Mouse (Mus musculus) gonadal fat pad, adult 2 months (tissue): ENCODE measurements around the gene Zdhhc1. TPM values are rescaled to one million over a fixed set of nuclear protein-coding genes. Genes with fewer than 3 reads are reported as not detected.

ENCODE experiments used
- DNase-seq: peaks from one replicate; pipeline ENCODE4 v3.0.0-alpha.2; 2012; ENCODE audit warnings: low read depth
- polyA plus RNA-seq: library from polyadenylated mRNA; depleted of rRNA; stranded (reverse); fragments of >200 nt; gene quantifications from 2 replicates; pipeline ENCODE4 v1.2.3, GENCODE M21; 2012

Gene Zdhhc1
- polyA plus RNA-seq, 1 experiment = 37.2 TPM

DNA sequence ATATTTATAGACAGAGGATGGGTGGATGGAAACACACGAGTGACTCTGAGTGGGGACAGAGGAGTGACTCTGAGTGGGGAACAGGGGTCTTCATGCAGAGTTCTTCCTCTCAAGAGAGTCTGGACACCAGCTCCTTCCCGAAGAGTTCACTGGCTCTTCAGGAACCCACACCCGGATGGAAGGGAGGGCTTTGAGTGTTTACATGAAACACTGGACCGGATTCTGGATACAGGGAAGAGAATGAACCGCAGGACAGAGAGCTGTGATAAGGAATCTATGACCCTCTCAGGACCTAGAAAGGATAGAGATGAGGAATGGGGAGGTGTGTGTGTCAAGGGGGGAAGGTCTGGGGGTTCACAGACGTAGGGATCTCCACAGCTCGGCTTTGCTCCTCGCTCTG, 20.6 kb upstream of the Zdhhc1 start:
- DNase-seq = no peak

DNA sequence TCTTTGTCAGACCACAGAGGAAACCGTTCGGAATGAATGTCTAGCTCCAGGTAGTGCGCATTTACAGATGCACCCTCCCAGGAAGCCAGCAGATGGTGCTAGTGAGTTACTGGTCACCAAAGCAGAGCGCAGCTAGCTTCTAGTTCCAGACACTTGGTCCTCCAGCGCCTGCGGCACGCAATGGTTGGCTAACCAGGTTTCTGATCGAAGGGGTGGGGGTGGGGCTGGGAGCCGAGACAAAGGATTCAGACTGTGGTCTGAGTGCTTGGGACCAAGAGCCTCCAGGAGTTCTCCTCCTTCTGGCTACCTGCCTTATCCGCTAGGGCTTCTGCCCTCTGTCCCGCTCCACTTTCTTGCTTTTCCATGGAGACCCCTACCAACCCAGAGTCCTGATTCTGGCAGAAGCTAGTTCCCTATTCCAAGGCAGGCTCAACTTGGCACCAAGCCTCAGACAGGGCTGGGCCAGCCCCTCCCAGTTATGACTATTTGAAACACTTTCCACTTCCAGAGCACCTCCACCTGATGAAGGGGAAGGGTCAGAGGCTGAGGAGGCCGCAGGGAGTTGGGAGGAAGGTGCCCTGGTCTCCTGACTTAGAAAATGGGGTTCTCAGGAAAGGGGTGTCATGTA, 19.4 kb upstream of the Zdhhc1 start:
- no peak for DNase-seq

DNA sequence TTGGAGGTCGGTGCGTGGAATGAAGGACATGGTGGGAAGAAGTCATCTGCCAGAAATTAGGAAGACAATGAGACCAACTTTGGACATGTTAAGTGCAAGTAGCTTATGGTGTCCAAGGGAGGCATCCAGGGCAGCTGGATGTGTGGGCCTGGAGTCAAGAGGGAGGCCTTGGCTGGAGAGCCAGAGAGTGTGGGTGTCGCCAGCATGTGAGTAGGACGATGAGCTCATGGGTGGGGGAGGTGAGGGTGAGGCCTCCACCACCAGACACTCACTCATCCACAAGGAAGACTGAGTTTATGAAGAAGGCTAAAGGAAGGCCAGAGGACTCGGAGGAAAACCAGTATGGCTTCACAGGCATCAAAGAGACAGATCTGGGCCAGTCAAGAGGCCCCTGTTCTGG, 18.0 kb upstream of the Zdhhc1 start:
- no peak for DNase-seq

DNA sequence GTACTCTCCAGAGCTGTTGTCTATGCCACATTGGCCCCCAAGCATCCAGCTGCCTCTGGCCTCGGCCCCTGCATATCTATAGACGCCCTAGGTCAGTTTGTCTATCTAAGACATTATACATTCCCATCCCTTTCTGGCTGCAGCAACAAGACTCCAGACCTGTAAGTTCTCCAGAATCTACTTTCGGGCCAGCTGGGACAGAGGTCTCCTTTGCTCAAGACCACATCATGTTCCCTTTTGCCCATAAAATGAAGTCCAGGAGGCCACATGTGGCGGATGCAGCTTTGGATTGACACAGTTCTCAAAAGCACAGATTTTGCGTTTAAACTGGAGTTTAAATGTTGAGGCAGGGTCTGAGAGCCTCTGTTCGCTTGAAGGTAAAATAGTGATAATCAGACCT, 17.5 kb upstream of the Zdhhc1 start:
- DNase-seq = no peak

DNA sequence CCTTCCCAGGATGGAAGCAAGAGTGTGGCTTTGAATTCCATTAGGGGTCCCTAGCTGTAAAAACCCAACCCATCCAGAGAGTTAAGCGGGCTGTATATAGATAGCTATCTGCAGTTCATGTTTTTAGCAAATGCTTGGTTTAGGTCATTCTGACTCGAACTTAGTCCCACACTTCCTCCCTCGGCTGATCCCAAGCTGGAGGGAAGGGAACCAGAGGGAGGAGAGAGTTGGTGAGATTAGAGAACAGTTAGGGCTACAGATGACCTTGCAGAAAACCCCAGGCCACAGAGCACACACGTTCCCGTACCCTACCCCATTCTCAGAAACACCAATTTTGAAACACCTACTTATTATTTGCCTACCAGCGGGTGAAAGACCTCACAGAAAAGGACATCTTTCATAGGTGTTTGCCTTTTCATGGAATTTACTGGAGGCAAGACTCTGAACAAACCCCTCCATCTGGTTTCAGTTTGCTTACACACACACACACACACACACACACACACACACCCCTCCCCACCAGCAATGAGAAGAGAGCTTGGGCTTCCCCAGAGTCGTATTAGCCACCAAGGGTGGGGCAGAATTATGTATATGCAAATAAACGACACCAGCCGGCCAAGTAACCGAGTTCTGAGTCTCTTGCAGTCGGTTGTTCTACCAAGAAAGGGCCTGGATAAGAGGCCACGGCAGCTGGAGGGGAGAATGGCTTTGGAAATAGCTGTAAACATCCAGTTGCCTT, 13.5 kb upstream of the Zdhhc1 start:
- DNase-seq = no peak

DNA sequence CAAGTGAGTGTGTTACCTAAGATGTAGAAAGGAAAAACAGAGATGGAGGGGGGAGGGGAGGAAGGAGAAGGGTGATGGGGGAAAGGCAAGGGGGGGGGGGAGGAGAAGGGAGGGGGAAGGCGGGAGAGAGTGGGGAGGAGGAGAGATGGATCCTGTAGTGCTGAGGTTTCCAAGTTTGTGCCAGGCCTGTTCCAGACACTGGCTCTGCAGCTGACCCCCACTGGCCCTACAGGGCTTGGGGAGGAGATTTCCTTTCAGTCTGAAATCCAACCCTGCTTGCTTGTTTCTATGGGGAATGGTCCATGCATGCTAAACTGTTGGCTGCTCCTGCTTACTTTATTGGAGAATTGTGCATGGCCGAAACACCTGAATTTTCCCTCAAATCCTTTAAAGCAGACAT, 12.1 kb upstream of the Zdhhc1 start:
- DNase-seq = no peak

DNA sequence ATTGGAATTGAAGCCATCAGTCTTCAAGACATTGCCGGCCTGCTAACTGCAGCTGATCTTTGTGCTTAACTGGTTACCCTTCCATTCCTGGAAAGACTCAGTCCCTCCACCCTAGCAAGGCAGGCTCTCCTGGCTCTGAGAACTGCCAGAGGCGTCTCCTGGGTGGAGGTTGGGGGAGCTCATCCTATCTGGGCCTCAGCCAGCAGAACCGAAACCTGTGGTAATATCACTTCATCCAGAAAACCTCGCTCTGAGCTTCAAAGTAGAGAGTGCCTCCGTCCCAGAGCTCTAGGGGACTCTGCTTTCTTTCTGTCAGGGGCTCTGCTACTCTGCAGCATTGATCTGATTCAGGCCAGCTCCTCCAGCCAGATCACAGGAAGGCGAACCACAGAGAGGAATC, 10.3 kb upstream of the Zdhhc1 start:
- DNase-seq = no peak

DNA sequence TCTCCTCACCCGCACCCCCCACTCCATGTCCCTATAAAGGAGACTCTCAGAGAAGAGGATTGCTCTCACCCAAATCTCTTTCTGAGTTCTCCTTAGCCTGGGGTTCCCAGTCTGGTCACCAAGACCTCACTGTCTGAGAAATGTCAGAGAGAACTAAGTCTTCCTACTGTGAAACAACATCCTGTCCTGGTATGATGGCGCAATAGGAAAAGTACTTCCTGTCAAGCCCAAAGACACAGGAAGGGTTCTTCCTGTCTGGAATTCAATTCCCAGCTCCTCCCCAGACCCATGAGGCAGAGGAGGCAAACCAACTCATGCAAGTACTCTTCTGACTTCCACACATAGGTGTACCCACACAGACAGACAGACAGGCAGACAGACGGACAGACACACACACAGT, 7.9 kb upstream of the Zdhhc1 start:
- DNase-seq = no peak

DNA sequence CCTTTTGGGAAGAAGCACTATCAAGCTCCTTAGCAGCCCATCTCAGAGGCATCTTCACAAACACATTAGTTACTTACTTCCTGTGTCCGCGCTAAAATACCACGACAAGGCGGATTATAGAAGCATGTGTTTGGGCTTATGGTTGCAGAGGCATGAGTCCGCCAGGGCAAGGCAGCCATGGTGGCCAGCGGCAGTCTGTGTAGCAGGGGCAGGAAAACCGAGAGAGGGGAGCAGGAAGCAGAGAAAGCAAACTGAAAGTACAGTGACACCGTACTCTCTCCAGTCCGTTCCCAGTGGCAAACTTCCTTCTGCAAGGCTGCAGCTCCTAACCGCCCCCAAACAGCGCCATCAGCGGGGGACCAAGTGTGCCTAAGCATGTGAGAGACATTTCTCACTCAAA, 3.1 kb upstream of the Zdhhc1 start:
- no peak for DNase-seq

DNA sequence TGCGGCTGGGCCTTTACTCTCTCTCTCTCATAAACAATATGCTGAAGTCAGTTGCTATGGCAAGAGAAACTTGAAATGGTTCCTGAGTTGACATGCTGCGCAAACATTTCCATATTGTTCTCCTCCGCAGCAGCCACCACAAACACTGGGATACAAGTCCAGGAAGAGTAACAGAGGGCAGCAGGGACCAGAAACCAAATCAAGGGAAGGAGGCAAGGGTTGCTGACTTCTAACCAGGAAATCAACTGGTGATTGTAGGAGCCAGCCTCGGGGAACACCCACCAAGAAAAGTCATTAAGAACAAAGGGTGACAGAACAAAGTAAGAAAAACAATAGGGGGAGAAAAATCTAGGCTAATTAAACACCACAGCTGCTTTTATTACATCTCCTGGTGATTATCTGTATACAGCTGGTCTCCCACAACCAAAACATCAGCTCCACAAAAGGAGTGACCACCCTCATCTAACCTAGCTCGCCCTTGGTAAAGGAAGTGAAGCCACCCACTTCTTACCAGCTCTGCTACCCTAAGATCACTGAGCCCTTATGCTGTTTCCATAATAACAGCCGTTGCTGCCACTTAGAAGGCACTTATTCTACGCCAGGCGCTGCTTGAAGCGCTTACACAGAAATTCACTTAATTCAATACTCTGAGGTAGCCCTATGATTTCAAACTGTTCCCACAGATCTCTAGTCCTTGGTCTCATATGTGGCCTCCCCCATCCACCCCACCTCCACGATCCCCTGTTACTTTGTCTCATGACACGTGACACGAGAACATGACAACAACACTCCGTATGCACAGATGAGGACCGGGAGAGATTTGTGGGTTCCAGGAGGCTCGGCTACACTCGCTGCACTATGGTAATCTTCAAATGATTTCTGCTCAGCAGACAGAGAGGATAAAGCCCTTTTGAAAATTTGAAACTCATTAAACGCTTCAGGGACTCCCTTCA, 1.1 kb downstream of the Zdhhc1 start:
- no peak for DNase-seq

DNA sequence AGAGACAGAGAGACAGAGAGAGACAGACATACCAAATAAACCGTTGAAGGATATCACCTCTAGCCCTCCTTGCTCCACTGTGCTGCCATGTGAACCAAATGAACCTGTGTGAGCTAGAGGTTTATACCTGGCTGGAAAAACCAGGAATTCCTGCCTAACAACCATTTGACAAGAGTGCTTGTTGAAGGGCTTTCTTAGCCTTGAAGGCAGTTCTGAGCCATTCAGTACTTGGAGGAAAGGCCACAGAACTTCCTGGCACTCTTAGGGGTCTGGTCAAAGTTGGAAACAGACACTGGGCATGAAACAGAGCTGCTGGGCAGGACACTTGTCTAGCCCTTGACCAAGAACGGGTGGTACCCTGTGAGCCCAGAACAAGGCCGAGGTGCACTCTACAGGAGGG, 2.1 kb downstream of the Zdhhc1 start:
- DNase-seq = peak; percentile 94

DNA sequence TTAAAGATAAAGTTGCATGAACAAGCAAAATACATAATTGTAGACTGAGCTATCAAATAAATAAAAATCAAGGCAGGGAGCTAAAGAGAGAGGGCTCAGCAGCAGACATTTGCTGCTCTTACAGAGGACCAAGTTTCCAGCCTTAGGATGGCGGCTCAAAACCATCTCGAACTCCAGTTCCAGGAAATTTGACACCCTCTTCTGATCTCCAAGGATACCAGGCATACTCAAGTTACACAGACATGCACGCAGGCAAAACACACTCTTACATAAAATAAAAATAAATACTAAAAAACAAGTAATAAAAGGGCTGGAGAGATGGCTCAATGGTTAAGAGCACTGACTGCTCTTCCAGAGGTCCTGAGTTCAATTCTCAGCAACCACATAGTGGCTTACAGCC, 3.2 kb downstream of the Zdhhc1 start:
- DNase-seq = no peak

DNA sequence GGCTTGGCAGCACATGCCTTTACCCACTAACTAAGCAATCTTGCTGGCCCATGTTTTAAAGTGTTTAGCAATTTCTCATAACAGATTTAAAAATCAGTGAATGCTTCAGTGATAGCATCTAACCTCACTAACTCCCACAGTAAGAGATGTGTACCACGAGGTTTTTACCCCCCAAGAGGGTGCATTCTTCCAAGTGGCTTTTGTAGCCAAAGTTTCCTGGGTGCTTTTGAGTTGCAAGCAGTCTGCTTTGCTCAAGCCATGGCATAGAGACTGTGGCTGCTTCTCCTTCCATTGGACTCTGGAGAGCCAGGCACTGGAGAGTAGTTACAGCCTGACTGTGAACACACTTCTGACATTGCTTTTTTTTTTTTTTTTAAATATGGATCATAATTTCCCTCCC, 7.4 kb downstream of the Zdhhc1 start:
- DNase-seq = no peak

DNA sequence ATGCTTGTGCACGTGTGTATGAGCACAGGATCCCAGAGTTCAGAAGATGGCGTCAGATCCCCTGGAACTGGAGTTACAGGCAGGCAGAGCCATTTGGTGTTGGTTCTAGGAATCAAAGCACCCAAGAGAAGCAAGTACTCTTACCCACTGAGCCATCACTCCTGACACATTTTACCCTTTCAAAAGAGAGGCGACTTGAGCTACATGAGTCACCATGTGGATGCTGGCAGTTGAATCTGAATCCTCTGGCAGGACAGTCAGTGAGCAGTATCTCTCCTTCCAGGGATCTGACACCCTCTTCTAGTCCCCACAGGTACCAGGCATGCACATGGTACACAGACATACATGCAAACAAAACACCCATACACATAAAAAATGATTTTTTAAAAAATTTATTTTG, 8.6 kb downstream of the Zdhhc1 start:
- no peak for DNase-seq

DNA sequence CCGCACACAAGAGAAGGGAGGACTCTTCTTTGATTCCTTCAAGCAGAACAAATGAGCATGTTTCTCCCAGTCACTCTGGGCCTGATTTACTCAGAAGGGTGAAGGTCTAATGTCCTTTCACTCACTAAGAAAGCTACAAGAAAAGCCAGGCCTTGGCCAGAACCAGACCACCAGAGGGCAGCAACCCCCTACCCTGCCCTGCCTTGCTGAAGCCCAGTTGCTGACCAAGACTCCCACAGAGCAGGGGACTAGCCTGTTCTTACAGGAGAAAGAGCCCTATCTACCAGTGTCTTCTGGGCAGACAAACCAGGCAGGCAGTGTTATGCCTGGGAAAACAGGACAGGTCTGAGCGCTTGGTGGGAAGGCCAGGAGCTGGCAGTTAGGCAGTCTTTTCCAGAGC, 12.3 kb downstream of the Zdhhc1 start:
- no peak for DNase-seq

DNA sequence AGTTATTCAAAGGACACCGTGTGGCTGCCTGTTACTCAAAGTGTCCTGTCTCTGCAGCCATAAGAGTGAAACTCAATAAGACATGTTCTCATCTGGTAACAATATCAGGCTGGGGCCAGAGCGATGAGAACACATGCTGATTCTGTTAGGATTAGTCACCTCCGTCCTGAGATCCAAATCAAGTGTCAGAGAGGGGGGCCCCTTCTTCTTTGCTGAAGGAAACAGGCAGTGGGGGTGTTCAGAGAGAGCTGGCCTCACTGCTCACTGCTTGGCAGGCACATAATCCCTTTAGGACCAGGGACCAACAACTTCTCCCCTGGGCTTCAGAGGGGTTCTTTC, 12.7 kb downstream of the Zdhhc1 start:
- DNase-seq = no peak

DNA sequence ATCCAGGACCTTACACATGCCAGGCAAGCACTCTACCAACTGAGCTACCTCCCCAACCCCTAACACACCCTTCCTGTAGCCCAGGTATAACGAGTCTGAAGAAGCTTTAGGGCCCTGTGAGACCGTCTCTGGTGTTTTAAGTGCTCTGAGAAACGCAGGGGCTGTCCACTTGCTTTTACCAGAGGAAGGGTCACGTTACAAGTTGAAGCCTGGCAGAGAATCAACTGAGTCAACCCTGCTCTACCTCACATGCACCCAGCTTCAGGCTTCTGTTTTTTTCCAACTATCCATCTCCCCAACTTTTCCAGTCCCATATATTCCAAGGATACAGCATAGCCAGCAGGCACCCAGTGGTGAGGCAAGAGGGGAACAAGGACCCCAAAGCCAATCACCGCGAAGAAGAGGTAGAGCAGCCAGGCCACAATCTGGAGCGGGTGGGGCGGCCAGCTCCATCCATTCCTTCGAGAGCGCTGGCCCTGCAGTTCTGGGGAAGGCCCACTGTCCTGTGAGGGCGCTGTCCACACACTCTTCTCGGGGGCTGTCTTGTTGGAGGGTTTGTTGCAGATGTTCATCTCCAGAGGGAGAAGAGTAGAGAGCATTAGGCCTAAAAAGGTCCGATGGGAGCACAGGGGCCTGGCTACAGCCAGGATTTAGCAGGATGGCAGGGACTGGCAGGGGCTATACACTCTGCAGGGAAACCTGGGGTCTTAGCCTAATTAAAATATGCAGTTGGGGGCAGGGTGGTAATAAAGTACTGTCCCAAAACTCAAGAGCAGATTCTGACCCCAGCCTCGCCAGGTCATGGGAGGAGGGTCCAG, 13.3 kb downstream of the Zdhhc1 start:
- no peak for DNase-seq

DNA sequence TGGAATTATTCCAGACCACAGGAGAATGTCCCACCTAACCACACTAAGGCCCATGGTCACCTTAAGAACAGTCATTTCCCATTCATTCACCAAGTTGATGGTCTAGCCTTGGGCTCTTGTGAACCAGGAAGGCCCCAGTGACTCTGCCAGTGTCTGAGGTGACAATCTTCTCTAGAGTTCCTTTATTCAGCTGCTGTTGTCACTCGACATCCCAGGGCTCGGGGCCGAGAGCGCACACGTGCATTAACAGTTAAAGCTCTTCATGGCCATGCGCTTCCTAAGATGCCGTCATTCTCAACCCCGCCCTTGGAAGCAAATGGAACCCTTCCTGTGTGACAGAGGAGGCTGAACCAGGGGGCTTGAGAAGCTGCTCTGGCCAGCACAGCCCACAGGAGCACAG, 14.6 kb downstream of the Zdhhc1 start:
- DNase-seq = no peak

DNA sequence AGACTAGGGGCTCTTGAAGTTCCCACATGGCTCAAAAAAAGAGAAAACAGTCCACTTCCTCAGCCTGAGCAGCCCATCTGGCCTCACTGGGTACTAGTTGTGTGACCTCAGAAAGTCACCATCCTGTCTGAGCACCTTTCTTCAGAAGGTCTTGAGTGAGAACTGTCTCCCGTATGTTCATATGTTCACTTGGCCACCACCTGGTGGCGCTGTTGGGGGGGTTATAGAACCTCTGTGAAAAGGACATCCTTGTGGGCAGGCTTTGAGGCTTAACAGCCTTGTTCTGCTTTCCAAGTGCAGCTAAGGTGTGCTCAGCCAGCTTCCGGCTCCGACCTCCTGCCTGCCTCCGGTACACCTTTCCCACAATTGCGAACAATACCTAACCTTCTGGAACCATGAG, 15.2 kb downstream of the Zdhhc1 start:
- no peak for DNase-seq

DNA sequence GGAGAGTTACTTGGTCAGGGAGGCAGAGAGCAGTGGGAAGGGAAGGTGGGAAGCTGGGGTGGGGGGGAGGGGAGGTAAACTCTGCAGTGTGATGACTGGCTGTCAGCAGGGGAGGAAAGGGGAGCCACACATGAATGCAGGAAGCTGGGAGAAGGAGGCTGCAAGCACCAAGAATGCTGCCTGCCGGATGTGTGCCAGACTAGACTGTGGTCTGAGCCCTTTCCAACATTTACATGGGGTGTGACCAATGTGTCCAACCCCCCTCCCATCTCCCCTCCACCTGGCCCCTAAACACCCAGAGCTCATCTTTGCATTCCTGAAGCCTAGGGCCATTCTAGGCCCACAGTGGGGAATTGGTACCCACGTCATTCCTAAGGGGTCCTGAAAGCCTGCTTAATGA, 15.7 kb downstream of the Zdhhc1 start:
- no peak for DNase-seq

DNA sequence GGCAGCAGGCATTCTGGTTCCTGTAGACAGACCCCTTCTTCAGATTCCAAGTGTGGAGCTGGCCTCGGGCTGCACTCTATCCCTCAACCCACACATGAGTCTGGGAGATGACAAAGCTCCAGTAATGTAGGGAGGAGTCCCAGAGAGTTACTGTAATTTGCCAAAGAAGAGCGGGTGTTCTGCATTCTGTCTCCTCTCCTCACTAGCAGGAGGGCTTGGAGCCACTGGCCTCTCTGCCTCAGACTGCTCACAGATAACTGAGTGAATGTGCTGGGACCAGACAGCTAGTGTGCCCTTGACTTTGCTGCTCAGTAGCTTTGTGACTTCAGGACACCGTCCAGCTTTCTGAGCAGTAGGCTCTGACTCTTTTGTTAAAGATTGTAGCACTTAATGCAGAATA, 18.9 kb downstream of the Zdhhc1 start:
- no peak for DNase-seq
